Mouse (Mus musculus): ENCODE data around the gene Plch2.

Plch2 gene

DNA sequence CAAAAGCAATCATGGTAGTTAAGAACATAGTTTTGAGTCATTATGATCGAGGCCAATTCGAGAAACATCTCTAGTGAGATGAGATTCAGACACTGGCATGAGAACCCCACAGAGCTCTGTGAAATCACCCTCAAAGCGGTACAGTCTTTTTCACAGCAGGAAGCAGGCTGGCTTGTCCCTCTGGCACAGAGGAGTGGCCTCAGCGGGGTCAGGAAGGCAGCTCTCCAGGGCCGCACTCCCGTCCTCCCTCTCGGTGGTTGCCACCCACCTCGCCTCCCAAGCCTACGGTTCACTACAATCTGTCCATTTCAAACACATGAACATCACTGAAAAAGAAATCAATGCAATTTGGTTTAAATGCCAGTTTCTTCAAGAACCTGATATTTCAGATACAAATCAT is 17.8 kb upstream of the Plch2 start:
- DNase-seq (ENCODE audit: low spot score in 2 of 2) = no peak

GRCm38 (mm10) chr4:155070921-155071320 is 14.3 kb upstream of the Plch2 start:
- no peak for DNase-seq (ENCODE audit: low spot score in 2 of 2)

GRCm38 (mm10) chr4:155070199-155070598 is 13.6 kb upstream of the Plch2 start:
- DNase-seq (ENCODE audit: low spot score in 2 of 2) = no peak

DNA sequence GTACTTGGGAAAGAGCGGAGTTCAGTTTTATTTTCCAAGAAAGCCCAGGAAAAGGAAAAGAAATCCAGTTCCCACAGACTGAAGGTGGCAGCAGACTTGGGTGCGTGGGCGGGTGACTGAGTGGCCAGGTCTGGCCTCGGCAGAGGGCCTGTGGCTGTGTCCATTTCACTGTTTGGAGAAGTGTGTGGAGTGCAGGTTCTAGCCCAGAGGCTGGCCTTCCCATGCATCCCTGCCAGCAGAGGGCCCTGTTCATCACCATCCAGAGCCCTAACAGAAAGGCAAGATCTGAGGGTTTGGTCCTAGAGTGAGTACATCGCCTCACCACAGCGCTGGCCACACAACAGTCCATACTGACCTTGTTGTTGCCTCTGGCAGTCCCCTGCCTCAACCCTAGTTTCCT is 12.6 kb upstream of the Plch2 start:
- DNase-seq (ENCODE audit: low spot score in 2 of 2) = no peak

DNA sequence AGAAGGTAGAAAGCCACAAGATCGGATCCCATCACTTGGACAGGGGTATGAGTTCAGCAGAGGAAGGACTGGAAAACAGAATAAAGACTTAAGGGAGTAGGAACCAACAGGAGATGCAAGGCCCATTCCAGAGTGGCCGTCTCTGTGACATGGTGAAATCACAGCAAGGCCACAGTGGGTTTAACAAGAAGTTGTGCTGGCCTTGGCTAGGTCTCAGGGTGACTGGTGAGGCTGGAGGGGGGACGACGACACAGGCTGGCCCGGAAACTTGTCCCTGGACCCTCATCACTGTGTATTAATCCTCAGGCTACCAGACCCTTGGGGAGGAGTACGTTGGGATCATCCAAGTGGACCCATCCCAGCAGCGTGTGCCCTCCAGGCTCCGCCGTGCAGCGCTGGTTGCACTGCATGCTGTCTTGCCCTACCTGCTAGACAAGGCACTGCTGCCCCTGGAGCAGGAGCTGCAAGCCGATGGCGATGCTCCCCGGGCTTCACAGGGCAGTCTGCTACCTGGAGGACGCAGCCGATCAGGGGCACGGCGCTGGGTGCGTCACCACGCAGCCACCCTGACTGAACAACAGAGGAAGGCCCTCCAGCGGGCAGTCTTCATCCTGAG is 11.9 kb upstream of the Plch2 start:
- DNase-seq (ENCODE audit: low spot score in 2 of 2) = no peak

- peak; percentile 99 for DNase-seq (ENCODE audit: low spot score in 2 of 2)
Measured at GRCm38 (mm10) chr4:155066834-155067522, 10.4 kb upstream of the Plch2 start, which contains the start of gene Pex10. Gene Pex10 (plus strand): TSS chr4:155067016.

DNA sequence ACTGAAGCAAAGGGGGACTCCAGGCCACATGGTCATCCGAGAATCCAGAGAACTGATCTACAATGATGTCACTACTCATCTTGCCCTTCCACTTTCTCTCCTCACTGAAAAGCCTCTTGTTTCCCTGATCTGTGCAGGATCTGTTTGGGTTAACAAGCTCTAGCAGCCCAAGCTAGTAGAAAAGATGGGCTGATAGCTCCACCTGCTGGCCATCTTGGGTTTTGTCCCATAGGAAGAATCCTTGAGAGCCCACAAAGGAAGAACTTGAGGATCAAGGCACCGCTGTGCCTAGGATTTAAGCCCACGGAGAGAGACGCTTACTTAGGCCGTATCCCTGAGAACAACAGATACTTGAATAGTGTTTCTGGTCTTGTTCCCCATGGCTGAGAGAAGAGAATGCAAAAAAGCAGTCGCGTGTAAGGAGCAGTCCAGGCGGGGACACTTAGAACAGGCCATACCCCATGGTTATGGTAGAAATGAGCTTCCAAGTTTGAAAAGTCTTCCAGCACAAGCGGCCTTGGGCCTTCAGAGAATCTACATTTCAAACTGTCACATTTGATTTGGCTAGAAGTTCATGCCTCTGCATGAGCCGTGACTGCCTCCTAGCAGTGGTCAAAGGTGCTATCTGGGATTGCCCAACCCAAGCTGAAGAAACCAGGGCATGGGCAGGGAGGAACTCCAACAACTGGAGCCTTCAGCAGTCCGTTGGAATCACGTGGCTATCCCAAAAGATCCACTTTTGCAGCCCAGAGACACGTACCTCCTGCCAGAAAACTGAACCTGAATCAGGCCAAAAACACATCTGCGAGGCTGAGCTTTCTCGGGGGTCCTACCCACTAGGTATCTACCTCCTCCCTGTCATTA is 9.6 kb upstream of the Plch2 start:
- peak; percentile 83 to 93 for DNase-seq (ENCODE audit: low spot score in 2 of 2)

GRCm38 (mm10) chr4:155064474-155064873 is 7.9 kb upstream of the Plch2 start:
- DNase-seq (ENCODE audit: low spot score in 2 of 2) = no peak

GRCm38 (mm10) chr4:155063895-155064294 is 7.3 kb upstream of the Plch2 start:
- no peak for DNase-seq (ENCODE audit: low spot score in 2 of 2)

GRCm38 (mm10) chr4:155058325-155058724 is 1.7 kb upstream of the Plch2 start:
- DNase-seq (ENCODE audit: low spot score in 2 of 2) = no peak

DNA sequence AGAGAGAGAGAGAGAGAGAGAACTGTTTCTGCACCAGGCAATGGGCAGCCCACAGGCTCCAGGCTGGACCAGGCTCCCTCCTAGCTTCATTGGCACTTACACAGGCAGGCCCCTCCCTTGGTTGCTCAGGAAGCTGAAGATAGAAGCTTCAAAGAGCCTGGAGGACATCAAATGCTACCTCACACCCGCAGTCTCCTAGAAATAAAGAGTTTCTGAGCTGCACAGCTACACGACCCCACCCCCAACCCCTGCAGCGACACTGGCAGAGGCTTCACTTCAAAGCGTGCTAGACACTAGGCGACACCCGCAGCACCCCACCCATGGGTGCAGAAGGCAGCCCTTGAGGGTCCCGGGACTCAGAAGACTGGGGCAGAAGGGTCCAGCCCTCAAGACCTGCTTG is 6.5 kb downstream of the Plch2 start:
- DNase-seq (ENCODE audit: low spot score in 2 of 2) = no peak

- DNase-seq (ENCODE audit: low spot score in 2 of 2) = no peak
Measured at GRCm38 (mm10) chr4:155046636-155047035, 9.9 kb downstream of the Plch2 start.

DNA sequence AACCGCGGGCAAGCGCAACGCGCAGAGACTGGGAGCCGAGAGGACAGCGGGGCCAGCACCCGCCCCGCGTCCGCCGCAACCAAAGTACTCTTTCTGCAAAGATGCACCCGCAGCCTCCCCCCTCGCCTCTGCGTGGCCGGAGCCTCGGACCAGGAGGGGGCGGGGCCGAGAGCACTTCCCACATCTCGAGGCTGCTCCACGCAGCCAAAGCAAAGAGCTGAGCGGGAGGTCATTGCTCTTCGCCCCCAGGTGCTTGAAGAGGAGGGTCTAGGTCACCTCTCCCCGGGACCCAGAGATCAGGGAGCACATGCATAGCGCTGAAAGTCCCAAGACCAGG is 13.3 kb downstream of the Plch2 start:
- DNase-seq (ENCODE audit: low spot score in 2 of 2) = no peak

- DNase-seq (ENCODE audit: low spot score in 2 of 2) = no peak
Measured at GRCm38 (mm10) chr4:155042606-155043288, 13.8 kb downstream of the Plch2 start.

GRCm38 (mm10) chr4:155040696-155041095 is 15.9 kb downstream of the Plch2 start:
- no peak for DNase-seq (ENCODE audit: low spot score in 2 of 2)

DNA sequence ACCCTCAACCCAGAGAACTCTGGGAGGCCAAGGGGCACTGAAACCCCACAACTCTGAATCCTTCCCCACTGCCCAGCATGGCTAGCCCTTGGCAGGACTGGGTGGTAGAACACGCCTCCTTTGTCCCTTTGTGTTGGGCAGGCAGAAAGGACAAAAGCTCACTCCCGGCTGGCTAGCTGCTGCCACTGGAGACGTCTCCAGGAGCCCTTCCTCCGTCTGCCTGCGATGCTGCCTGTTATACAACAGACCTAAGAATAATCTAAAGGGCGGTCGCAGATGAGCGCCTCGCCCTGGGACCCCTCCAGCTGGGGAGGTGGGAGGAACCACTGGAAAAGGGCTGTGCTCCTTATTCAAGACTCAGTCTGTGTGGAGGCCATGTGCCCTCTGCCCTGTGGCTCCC is 16.4 kb downstream of the Plch2 start:
- DNase-seq (ENCODE audit: low spot score in 2 of 2) = no peak

DNA sequence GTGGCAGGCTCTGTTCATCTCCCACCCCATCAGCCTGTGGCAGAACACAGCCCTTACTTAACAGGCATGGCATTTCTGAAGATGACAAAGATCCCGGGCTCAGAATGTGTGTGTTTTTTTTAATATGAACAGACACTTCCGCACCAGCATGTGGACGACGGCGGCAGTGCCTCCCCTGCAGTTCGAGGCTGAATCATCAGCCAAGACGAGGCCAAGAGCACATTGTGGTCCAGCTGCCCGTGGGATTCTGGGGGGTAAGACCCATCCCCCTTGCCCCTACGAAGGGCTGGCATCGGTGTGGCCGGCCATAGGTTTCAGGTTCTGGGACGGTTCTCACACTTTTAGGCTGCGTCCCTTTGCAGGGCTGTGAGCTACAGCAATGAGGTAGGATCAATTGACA is 21.8 kb downstream of the Plch2 start:
- no peak for DNase-seq (ENCODE audit: low spot score in 2 of 2)

- DNase-seq (ENCODE audit: low spot score in 2 of 2) = no peak
Measured at GRCm38 (mm10) chr4:155034202-155034601, 22.4 kb downstream of the Plch2 start.

DNA sequence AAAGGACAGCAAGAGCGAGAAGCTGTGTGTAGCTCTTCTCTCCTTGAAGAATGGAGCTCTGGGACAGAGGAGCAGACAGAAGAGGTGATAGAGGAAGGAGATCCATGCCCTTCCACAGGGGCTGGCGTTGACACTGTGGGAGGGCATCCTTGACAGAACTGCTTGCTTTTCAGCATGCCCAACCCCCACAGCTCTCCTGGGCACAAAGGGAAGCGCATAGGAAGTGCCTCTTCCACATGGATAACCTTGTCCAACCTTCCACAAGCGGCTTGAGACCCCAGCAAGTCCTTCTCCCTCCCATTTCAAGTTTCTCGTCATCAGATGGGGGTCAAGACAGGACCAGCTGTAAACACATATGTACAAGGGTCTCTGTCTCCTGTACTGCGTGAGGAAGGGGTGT is 23.5 kb downstream of the Plch2 start:
- no peak for DNase-seq (ENCODE audit: low spot score in 2 of 2)

GRCm38 (mm10) chr4:155024170-155025010 is 32.2 kb downstream of the Plch2 start:
- no peak for DNase-seq (ENCODE audit: low spot score in 2 of 2)

DNA sequence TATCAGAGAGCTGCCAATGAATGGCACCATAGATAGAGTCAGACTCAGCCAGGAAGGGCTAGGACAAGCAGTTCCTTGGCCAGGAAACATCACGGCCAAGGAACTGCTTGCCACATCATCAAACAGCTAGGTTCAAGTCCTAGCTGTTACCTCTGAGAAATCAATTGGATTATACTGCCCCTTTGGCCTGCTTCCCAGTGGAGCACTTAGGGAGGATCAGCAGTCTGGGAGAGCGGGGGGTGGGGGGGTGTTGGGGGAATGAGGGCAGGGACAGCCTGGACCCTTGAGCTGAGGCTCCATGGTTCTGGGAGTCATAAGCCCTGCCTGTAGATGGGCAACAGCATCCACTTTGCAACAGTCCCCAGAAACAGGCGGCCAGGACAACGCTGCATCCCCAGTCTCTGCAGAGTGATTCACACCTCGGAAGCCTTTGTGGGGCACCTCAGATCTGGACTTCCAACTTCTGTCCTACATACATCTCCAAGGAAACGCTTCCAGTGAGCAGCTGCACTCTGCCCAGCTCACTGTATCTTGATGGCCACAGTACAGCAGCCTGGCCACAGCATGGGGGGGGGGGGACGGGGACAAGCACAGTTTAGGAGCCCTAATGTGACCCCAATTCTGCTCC is 34.2 kb downstream of the Plch2 start:
- DNase-seq (ENCODE audit: low spot score in 2 of 2) = no peak

Data from spleen, postnatal 4 days (tissue).